Mouse (Mus musculus): Measurements from ENCODE around the gene Scaper. TPM values are rescaled to one million over a fixed set of nuclear protein-coding genes. Genes with fewer than 3 reads are reported as not detected.

Gene Scaper
- polyA plus RNA-seq, 1 experiment from 2014 or later, result 9.4 TPM

GRCm38 (mm10) chr9:55581414-55581813 lies 356.5 kb downstream of the Scaper start:
- Histone ChIP-seq H3K36me3 (ENCODE audit: control insufficient read depth, insufficient read depth, low read length) (no peaks in the 10 kb centered on the region), H3K27me3 (replicated peaks; ENCODE audit: control insufficient read depth, insufficient read depth, low read length) (no peaks in the 10 kb centered on the region), H3K27ac (ENCODE audit: low read depth) (no peak overlapping the region), H3K9me3 (ENCODE audit: control insufficient read depth, low read length) (no peaks in the 10 kb centered on the region), H3K4me1 (replicated peaks; ENCODE audit: control insufficient read depth, insufficient read depth, low read length) (peaks cover 7% of the 10 kb centered on the region; the same call in 1 of the 2 replicates), H3K9ac (ENCODE audit: low read length) (no peak overlapping the region), H3K4me3 (ENCODE audit: low read depth, low read length) (no peak overlapping the region), H3K4me2 (ENCODE audit: low read length) (no peak overlapping the region)
- ATAC-seq (replicated peaks; ENCODE audit: low FRiP score, low TSS enrichment, low read depth), result no peak
- no peak for DNase-seq (ENCODE audit: low spot score)
- WGBS, result 13% methylated on average over 3 of the region's 3 CpGs

GRCm38 (mm10) chr9:55576571-55576970 lies 361.3 kb downstream of the Scaper start:
- DNase-seq (ENCODE audit: low spot score) (no peak), ATAC-seq (replicated peaks; ENCODE audit: low FRiP score, low TSS enrichment, low read depth) (no peak)
- Histone ChIP-seq H3K27ac (ENCODE audit: low read depth) (no peak overlapping the region), H3K27me3 (replicated peaks; ENCODE audit: control insufficient read depth, insufficient read depth, low read length) (no peaks in the 10 kb centered on the region), H3K9ac (ENCODE audit: low read length) (no peak overlapping the region), H3K4me1 (replicated peaks; ENCODE audit: control insufficient read depth, insufficient read depth, low read length) (peaks cover 3% of the 10 kb centered on the region; the same call in 1 of the 2 replicates), H3K4me2 (ENCODE audit: low read length) (no peak overlapping the region), H3K36me3 (ENCODE audit: control insufficient read depth, insufficient read depth, low read length) (no peaks in the 10 kb centered on the region), H3K9me3 (ENCODE audit: control insufficient read depth, low read length) (no peaks in the 10 kb centered on the region), H3K4me3 (ENCODE audit: low read depth, low read length) (no peak overlapping the region)
- WGBS, result 70% methylated on average over 1 of the region's 1 CpGs

GRCm38 (mm10) chr9:55571071-55571470 lies 366.8 kb downstream of the Scaper start:
- Histone ChIP-seq H3K36me3 (ENCODE audit: control insufficient read depth, insufficient read depth, low read length) (no peaks in the 10 kb centered on the region), H3K4me3 (ENCODE audit: low read depth, low read length) (no peak overlapping the region), H3K27me3 (replicated peaks; ENCODE audit: control insufficient read depth, insufficient read depth, low read length) (no peaks in the 10 kb centered on the region), H3K4me2 (ENCODE audit: low read length) (no peak overlapping the region), H3K9me3 (ENCODE audit: control insufficient read depth, low read length) (no peaks in the 10 kb centered on the region), H3K27ac (ENCODE audit: low read depth) (no peak overlapping the region), H3K9ac (ENCODE audit: low read length) (no peak overlapping the region), H3K4me1 (replicated peaks; ENCODE audit: control insufficient read depth, insufficient read depth, low read length) (no peaks in the 10 kb centered on the region)
- no peak for DNase-seq (ENCODE audit: low spot score)
- ATAC-seq (replicated peaks; ENCODE audit: low FRiP score, low TSS enrichment, low read depth), result no peak
- 75% methylated on average over 1 of the region's 1 CpGs for WGBS

GRCm38 (mm10) chr9:55568466-55569159 lies 369.3 kb downstream of the Scaper start:
- no peaks in the 10 kb centered on the region for H3K4me1 ChIP-seq (replicated peaks; ENCODE audit: control insufficient read depth, insufficient read depth, low read length)
- H3K9me3 ChIP-seq (ENCODE audit: control insufficient read depth, low read length), result no peaks in the 10 kb centered on the region
- WGBS, result 66% methylated on average over 5 of the region's 5 CpGs
- H3K27ac ChIP-seq (ENCODE audit: low read depth), result no peak overlapping the region
- no peak for ATAC-seq (replicated peaks; ENCODE audit: low FRiP score, low TSS enrichment, low read depth)
- no peaks in the 10 kb centered on the region for H3K27me3 ChIP-seq (replicated peaks; ENCODE audit: control insufficient read depth, insufficient read depth, low read length)
- H3K4me2 ChIP-seq (ENCODE audit: low read length), result no peak overlapping the region
- H3K4me3 ChIP-seq (ENCODE audit: low read depth, low read length), result no peak overlapping the region
- DNase-seq (ENCODE audit: low spot score), result no peak
- H3K9ac ChIP-seq (ENCODE audit: low read length), result no peak overlapping the region
- H3K36me3 ChIP-seq (ENCODE audit: control insufficient read depth, insufficient read depth, low read length), result no peaks in the 10 kb centered on the region

GRCm38 (mm10) chr9:55560960-55561359 lies 377.0 kb downstream of the Scaper start:
- no peaks in the 10 kb centered on the region for H3K9me3 ChIP-seq (ENCODE audit: control insufficient read depth, low read length)
- H3K27me3 ChIP-seq (replicated peaks; ENCODE audit: control insufficient read depth, insufficient read depth, low read length), result no peaks in the 10 kb centered on the region
- no peak overlapping the region for H3K9ac ChIP-seq (ENCODE audit: low read length)
- WGBS, result 96% methylated on average over 1 of the region's 1 CpGs
- no peak overlapping the region for H3K4me2 ChIP-seq (ENCODE audit: low read length)
- no peak overlapping the region for H3K27ac ChIP-seq (ENCODE audit: low read depth)
- H3K4me1 ChIP-seq (replicated peaks; ENCODE audit: control insufficient read depth, insufficient read depth, low read length), result peaks cover 6% of the 10 kb centered on the region; the same call in 1 of the 2 replicates
- H3K36me3 ChIP-seq (ENCODE audit: control insufficient read depth, insufficient read depth, low read length), result no peaks in the 10 kb centered on the region
- no peak for DNase-seq (ENCODE audit: low spot score)
- no peak overlapping the region for H3K4me3 ChIP-seq (ENCODE audit: low read depth, low read length)
- ATAC-seq (replicated peaks; ENCODE audit: low FRiP score, low TSS enrichment, low read depth), result no peak

GRCm38 (mm10) chr9:55554986-55555385 lies 382.9 kb downstream of the Scaper start:
- ATAC-seq (replicated peaks; ENCODE audit: low FRiP score, low TSS enrichment, low read depth) (no peak), DNase-seq (ENCODE audit: low spot score) (peak; percentile 48)
- Histone ChIP-seq H3K36me3 (ENCODE audit: control insufficient read depth, insufficient read depth, low read length) (no peaks in the 10 kb centered on the region), H3K9ac (ENCODE audit: low read length) (no peak overlapping the region), H3K4me3 (ENCODE audit: low read depth, low read length) (no peak overlapping the region), H3K27ac (ENCODE audit: low read depth) (no peak overlapping the region), H3K9me3 (ENCODE audit: control insufficient read depth, low read length) (no peaks in the 10 kb centered on the region), H3K4me2 (ENCODE audit: low read length) (no peak overlapping the region), H3K27me3 (replicated peaks; ENCODE audit: control insufficient read depth, insufficient read depth, low read length) (no peaks in the 10 kb centered on the region), H3K4me1 (replicated peaks; ENCODE audit: control insufficient read depth, insufficient read depth, low read length) (peaks cover 6% of the 10 kb centered on the region; the same call in 1 of the 2 replicates)
- WGBS, result 35% methylated on average over 1 of the region's 1 CpGs

- Histone ChIP-seq H3K36me3 (ENCODE audit: control insufficient read depth, insufficient read depth, low read length) (no peaks in the 10 kb centered on the region), H3K9me3 (ENCODE audit: control insufficient read depth, low read length) (no peaks in the 10 kb centered on the region), H3K4me2 (ENCODE audit: low read length) (peak overlapping the region; percentile 39; the same call in 1 of the 2 replicates), H3K27me3 (replicated peaks; ENCODE audit: control insufficient read depth, insufficient read depth, low read length) (peaks cover 51% of the 10 kb centered on the region), H3K4me1 (replicated peaks; ENCODE audit: control insufficient read depth, insufficient read depth, low read length) (peaks cover 19% of the 10 kb centered on the region), H3K4me3 (ENCODE audit: low read depth, low read length) (no peak overlapping the region), H3K27ac (ENCODE audit: low read depth) (no peak overlapping the region), H3K9ac (ENCODE audit: low read length) (no peak overlapping the region)
- DNase-seq (ENCODE audit: low spot score), result no peak
- no peak for ATAC-seq (replicated peaks; ENCODE audit: low FRiP score, low TSS enrichment, low read depth)
- 12% methylated on average over 16 of the region's 16 CpGs for WGBS
Observed at GRCm38 (mm10) chr9:55549302-55549890, 388.5 kb downstream of the Scaper start.

- Histone ChIP-seq H3K9me3 (ENCODE audit: control insufficient read depth, low read length) (no peaks in the 10 kb centered on the region), H3K27me3 (replicated peaks; ENCODE audit: control insufficient read depth, insufficient read depth, low read length) (peaks cover 56% of the 10 kb centered on the region), H3K36me3 (ENCODE audit: control insufficient read depth, insufficient read depth, low read length) (no peaks in the 10 kb centered on the region), H3K4me2 (ENCODE audit: low read length) (peak overlapping the region; percentile 39; the same call in 1 of the 2 replicates), H3K4me3 (ENCODE audit: low read depth, low read length) (no peak overlapping the region), H3K4me1 (replicated peaks; ENCODE audit: control insufficient read depth, insufficient read depth, low read length) (peaks cover 23% of the 10 kb centered on the region), H3K27ac (ENCODE audit: low read depth) (no peak overlapping the region), H3K9ac (ENCODE audit: low read length) (no peak overlapping the region)
- 43% methylated on average over 3 of the region's 3 CpGs for WGBS
- DNase-seq (ENCODE audit: low spot score) (no peak), ATAC-seq (replicated peaks; ENCODE audit: low FRiP score, low TSS enrichment, low read depth) (no peak)
Observed at GRCm38 (mm10) chr9:55548871-55549270, 389.0 kb downstream of the Scaper start.

Data from intestine, embryonic 14.5 days (tissue).